Mouse (Mus musculus): ENCODE measurements around the gene Grtp1. TPM values are rescaled to one million over a fixed set of nuclear protein-coding genes. Genes with fewer than 3 reads are reported as not detected.

Grtp1 gene
- total RNA-seq (2021) = 1 to 10 TPM; 7.8 to 8.9 TPM

DNA sequence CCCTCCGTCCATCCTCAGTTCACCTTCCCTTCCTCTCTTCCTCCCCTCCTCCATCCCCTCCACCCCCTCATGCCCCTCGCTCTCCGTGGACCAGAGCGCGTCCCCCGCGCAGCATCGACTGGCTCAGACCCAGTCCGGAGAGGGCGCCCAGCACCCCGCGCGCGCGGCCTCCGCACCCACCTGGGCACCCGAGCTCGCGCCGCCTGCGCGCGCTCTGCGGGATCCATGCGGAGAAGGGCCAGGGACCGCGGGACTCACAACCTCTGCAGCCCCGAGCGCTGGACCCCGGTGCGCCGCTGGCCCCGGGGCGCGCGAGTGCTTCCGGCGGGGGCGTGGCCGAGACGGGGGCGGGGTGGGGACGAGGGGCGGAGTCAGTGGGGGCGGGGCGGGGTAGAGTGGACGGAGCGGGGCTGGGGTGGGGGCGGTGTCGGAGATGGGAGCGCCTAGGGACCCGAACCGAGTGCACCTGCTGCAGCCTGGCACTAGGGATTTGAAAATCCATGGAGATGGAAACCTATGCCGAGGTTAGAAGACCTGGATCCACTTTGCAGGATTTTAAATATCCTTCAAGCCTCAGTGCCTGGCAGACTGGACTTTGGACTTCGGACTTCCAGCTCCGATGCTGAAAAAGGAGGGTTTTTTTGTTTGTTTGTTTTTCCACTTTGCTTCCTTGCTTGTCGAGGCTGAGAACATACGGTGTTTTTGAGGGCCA is at the start of gene Grtp1:
Grtp1 (minus strand) TSS at position 320 of the 712 bp plus-strand sequence.
- intact Hi-C loops (cut with DNase I) = no loop called here
- peak; percentile 74 for DNase-seq

DNA sequence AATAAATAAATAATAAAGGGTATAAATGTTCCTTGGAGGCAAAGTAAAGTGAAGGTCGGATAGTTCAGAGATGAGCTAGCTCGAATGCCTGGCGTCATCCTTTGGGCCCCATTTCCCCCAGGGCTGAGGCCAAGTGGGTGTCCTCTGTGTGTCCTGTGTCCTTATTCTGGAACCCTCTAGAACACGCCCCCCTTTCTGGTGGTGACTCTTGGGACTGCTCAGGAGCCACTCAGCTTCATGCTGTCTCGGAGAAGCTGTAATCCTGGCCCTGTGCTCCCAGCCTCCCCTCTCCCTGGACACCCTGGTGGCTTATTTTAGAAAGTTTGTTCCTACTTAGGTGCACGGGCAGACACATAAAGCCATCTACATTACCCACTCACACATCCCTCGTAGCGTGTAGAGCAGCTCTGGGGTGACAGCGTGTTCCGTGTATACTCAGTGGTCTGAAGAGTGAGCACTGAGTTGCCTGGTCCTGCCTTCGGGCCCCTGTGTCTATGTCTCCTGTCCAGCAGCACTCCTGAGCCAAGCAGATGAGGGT is 44.0 kb upstream of the Grtp1 start:
- intact Hi-C loops (cut with DNase I) = no loop called here
- DNase-seq = no peak

DNA sequence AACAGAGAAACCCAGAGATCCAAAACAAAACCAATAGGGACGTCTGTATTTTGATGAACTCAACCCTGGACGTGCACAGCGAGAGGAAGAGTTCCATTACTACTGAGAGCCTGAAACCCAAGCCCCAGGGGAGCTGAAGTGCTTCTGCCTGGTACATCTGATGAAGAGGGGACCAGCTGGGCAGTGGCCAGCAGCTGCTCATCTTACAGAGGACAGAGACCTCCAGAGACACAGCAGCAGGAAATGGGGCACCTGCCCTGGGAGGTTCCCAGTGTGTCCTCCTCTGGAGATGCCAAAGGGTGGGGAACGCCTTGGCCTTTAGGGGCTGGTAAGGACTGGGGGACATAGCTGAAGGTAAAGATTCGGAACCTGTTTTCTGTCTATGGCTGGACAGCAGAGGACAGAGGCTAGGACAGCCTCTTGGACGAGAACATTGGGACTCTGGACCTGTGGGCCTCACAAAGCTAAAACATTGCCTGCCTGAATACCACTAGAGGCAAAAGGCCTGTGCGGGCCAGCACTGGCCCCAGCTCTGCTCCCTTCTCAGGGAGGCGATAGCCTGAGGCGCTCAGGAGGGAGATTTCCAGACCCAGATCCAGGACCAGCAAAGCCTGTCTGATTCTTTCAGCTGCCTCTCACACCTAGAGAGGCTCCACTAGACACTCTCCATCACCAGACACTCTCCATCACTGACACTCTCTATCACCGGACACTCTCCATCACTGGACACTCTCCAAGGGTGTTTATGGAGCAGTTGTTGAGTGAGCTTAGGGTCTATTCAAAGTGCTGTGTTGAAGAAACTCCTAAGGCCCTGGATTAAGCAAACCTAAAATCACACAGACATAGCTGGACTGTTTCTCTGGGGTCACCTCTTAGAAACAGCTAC is 42.8 kb upstream of the Grtp1 start:
- DNase-seq = no peak
- intact Hi-C loops (cut with DNase I) = no loop called here

DNA sequence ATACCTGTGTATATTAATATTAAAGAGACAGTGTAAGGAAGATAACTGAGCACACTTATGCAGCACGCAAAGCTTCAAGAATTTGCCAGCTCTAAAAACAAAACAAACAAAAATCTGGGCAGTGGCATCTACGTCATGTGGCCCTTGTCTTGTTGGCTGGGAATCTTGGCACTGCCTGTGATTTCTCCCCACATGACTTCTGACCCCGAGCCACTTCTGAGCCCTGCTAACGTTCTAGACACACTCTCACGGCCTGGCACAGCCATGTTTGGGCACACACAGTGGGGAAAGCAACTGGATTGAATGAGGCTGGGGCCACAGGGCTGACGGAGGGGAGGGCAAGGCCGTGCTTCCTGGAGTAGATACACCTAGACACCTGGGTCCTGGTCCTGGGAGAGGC is 40.3 kb upstream of the Grtp1 start:
- DNase-seq = no peak
- intact Hi-C loops (cut with DNase I) = no loop called here

DNA sequence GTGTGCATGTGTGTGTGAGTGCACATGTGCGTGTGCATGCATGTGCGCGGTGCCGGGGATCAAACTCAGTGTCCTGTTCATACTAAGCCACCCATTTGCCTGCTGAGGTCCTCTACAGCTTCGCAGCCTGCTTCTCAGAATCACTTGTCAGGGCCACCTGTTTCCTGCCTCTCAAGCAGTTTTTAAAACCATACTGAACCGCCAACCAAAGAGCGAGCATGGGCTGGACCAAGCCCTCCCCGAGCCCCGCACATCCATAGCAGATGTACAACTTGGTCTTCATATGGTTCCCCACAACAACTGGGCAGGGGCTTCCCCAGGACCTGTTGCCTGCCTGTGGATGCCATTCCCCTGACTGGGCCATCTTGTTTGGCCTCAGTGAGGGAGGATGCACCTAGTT is 39.6 kb upstream of the Grtp1 start:
- no peak for DNase-seq
- intact Hi-C loops (cut with DNase I) = no loop called here

DNA sequence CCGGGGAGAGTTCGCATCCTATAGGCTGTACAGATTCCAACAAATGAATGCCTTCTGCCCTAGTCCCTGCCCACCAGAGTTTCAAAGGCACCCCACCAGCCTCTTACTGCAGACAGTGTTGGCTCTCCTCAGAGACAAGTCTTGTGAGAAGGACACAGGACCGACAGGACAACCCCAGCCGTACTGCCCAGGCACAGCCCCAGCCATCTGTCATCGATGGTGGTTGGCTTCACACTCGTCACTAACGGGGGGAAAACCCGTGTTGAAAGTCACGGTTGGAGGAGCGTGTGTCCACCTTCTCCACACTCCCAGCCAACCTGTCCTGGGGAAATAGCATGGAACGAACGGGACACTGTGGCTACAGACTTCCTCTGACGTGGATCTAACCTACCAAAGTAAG is 34.4 kb upstream of the Grtp1 start:
- intact Hi-C loops (cut with DNase I) = no loop called here
- no peak for DNase-seq

DNA sequence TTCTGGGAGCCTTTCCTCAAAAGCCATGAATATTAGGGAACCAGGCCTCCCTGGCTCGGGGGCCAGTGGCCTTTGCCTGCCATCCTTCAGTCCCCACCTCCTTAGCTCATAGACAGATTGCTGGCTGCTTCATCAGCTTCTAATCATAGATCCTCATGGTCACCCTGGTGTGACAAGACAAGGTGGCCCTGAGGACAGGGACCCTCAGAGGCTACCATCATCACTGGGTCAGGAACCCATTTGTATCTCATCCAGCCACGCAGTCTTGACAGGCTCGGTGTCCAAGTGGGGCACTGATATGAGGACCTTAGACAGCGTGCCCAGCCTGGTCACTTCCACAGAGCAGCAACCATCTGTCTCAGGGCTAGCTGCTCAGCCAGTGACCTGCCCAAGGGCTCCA is 30.1 kb upstream of the Grtp1 start:
- no peak for DNase-seq
- intact Hi-C loops (cut with DNase I) = no loop called here

DNA sequence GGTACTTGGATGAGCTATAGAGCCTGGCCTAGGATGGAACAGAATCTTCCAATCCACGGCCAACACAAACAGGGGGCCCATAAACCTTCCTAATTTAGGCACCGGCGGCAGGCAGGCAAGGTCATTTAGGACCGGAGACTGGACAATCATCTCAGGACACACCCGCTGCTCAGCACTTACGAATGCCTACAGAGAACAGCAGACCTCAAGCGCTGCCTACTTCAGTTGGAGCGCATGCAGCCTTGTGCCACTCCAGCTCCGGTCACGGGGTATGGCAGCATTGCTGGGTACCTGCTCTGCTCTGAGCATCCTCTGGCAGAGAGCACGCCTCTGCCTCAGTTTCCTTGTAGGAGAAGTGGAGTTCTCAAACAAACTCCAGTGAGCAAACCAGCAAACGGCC is 29.4 kb upstream of the Grtp1 start:
- intact Hi-C loops (cut with DNase I) = no loop called here
- no peak for DNase-seq

DNA sequence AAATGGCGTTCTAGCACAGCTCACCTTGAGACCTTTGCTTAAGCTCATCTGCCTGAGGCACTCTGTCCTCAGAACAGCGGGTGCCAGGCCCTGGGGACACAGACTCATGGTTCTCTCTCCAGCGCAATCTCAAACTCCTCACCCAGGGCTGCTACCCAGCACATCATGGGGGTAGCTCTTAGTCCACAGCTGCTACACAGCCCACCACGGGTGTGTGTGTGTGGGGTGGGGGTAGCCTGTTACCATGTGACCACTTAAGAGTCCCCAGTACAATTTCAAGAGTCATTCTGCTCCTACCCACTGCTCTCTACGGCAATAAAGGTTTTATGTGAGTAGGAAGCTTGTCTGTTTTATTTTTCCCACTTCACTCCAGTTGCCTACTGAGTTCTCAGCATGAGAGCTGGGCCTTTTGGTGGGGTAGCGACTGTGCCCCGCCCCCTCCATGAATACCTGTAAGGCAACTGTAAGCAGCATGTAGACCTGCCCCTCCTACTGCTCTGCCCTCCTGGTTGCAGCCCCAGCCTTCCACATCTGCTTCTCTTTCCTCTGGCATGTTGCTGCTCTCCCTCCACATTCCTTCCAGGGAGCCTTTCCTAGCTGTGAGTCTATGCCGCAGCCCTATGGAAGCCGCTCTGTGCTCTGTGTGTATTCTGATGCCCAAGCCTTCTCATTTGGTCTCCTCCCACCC is 28.6 kb upstream of the Grtp1 start:
- intact Hi-C loops (cut with DNase I) = no loop called here
- no peak for DNase-seq

DNA sequence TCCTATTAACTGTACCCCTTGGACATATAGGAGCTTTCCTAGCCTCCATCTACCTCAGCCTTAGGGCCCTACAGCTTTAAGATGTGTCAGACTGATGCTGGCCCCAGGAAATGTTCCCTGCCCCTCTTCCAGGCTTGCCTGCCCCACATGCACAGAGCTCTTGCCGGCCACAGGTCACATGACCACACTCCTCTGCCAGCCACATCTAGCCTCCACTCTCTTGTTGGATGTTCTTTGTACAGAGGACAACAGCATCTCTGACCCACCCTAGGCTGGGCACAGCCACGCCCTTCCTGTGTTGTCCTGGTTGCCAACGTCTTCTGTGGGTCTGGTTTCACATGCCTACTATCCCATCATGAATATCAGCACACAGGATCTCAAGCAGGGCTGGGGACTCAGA is 26.8 kb upstream of the Grtp1 start:
- intact Hi-C loops (cut with DNase I) = no loop called here
- DNase-seq = no peak

DNA sequence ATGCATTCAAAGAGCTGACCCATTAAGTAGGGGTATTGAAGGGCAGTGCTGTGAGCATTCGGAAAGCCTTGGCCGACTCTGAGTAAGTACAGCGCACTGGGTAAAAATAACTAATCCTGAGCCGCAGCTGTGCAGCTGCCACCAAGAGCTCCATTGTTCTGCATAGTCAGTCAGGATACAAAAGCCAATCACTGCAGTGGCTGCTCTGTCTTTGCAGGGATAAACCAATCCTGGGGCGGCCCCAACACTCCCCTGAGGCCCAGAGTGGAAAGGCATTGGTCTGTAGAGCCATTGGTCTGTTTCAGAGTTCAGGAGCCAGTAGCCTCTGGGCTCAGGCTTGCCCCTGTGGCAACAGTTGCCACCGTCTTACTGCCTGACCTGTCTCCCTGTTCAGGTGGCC is 25.9 kb upstream of the Grtp1 start:
- no peak for DNase-seq
- intact Hi-C loops (cut with DNase I) = no loop called here

DNA sequence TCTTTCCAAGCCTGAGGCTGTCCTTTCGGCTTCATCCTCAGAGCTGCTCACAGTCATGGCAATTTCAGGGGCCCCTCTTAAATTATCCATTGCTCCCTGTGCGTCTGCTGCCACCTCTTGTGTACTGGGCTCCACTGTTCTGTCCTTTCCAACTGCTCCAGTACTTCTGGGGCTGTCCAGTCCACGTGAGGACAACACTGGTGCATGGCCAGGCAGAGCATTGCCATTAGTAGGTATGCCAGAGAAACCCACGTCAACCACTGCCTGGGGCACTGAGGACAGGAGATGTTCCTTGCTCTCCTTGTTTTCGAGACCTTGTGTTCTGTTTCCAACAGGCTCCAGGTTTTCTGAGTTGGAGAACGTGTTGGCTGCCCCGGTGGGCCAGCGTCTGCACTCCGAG is 24.0 kb upstream of the Grtp1 start:
- DNase-seq = no peak
- intact Hi-C loops (cut with DNase I) = no loop called here

DNA sequence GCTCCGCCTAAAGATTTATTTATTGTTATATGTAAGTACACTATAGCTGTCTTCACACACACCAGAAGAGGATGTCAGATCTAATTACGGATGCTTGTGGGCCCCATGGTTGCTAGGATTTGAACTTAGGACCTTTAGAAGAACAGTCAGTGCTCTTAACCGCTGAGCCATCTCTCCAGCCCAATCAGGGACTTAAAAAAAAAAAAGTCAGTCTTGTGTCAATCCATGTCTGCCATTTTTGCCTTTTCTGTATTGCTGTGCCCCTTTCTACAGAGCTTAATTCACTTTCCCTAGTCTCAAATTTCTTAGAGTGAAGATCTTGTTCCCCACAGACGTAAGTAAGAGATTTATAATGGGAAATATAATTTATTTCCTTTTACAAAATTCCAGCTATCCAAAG is 18.0 kb upstream of the Grtp1 start:
- intact Hi-C loops (cut with DNase I) = no loop called here
- DNase-seq = no peak

DNA sequence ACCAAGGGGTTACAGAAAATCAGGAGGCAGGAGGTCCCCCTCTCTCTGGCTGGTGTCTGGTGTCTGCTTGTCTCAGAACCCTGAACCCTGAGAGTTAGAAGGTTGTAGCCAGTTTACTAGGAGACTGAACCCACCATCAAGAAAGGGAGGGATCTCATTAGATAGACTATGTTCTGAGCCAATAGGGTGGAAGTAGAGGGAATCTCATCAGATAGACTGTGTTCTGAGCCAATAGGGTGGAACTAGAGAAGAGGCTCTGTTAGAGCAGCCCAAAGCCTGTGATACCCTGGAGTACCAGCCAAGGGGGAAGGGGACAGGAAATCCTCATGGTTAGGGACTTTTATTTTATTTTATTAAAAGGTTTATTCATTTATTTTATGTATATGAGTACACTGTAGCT is 17.6 kb upstream of the Grtp1 start:
- DNase-seq = no peak
- intact Hi-C loops (cut with DNase I) = no loop called here

DNA sequence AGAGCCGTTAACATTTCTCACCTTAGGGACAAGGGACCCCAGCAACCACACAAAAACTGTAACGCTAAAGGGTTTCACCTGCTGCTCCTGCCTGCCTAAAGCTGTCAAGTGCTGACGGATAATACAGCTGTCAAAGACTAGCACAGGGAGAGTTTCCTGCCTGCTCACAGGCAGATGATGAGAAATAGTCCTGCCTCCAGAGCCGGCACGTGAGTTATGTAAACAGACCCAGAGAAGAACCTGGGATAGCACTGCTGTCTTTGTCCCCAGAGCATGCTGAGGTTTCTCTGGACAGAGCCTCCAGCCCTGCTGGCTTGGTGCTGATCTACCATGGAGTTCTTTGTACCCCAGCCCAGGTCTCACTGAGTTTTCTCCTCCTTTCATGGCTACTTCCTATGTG is 16.7 kb upstream of the Grtp1 start:
- intact Hi-C loops (cut with DNase I) = no loop called here
- no peak for DNase-seq

DNA sequence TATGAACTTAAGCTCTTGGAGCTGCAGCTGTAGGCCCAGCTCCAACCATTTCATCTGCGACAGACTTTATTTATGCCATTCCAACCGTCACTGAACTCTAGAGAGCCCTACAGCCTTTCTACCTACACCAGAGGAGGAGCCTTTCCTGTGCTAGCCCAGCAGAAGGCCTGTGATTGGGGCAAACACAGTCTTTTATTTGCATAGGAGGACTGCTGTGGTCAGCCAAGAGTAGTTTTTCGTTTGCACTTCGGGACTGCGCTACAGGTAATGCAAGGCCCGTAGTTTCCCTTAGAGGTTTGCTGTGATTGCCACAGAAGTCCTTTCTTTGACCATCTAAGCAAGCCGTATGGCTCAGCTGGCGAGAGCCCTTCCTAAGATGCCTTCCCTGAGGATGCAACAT is 16.0 kb upstream of the Grtp1 start:
- intact Hi-C loops (cut with DNase I) = no loop called here
- DNase-seq = no peak

DNA sequence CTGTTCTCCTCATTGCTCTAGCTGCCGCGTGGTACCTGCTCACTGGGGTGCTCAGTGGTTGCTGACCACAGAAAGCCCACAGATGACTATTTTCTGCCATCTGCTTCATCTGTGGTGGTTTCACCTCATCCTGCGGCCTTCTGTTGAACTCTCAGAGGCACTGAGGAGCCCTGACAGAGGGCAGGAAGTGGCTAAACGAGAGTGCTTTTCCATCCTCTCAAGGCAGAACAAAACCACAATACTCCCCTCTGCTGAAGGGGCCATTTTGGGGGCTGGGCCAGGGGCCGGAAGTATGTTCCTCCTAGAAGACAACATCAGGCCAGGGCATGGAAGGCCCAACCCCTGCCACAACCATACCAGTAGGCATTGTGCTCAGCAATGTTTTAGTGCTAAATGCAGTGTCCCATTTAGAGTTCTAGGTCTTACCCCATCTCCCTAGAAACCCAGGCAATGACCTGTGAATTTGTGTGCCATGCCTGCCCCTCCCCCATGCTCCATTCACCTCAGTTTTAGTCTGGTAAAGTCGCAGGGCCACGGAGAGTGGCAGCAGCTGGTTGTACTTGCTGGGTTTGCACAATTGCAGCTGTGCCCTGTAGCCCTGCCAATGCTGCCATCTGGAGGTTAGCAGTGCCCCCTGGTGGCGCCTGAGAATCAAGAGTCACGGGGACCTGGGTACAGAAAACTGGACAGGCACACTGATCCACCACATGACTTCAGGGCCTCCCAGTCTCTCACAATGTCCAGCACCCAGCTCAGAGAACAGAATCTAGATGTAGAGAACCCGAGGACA is 13.3 kb upstream of the Grtp1 start:
- intact Hi-C loops (cut with DNase I) = no loop called here
- DNase-seq = peak; percentile 92

DNA sequence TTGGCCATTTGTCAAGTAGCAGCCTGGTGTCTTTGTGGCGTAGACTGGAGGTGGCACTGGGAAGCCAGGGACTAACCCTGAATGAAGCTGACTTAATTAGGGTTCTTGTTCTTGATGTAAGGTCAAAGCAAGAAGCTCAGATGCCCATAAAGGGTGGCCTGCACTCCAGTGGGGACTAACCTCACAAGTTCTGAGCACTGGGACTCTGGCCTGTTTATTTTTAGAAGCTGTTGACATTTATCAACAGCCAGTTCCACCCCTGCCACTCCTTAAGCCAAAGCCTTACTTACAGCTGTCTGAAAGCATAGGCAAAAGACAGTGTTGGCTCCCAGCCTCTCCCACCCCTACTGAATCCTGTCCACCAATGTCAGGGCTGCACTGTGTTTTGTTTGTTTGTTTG is 9.3 kb upstream of the Grtp1 start:
- intact Hi-C loops (cut with DNase I) = no loop called here
- DNase-seq = no peak

DNA sequence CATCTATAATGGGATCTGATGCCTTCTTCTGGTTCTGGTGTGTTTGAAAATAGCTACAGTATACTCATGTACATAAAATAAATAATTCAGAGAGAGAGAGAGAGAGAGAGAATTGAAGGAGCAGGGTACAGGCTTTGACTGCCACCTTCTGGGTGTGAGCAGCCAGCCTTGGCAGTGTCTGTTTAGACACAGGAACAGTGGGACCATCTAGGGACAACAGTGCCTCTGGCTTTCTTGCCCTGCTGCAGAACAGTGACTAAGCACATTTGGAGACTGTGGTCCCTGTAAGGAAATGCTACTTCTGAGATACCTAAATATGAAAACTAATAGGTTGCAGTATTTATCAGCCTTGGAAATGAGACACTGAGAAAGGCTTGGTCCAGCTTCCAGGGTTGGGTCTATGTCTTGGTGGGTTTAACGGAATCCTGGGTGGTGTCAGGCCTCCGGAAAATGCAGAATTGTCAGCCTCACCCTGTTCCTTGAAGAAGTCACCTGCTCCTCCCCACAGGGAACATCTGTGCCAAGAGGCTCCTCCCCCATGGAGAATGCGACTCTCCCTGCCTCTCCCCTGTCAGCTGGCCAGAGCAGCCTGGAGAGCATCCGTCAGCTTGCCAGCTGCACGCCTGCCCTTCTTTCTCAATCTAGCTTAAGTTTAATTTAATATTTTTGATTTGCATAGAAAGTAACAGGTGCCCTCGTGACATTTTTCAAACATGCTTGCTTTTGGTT is 8.4 kb upstream of the Grtp1 start:
- DNase-seq = no peak
- intact Hi-C loops (cut with DNase I) = no loop called here

DNA sequence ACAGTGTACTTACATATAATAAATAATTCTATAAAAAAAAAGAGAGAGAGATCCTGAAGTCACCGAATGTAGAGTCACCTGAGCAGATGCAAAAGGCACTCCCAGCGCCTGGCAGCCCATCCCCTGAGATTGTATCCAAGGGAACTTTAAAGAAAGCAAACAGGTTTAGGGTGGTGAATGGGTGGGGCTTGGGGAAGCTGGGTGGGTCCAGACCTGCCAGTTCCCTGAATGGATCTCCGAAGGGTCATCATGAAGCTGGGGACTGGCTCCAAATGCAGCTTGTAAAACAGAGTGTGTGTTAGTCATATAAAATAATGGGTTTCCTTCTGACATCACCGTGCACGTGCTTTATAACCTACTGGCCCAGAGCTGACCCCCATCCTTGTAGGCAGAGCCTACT is 5.9 kb upstream of the Grtp1 start:
- intact Hi-C loops (cut with DNase I) = no loop called here
- no peak for DNase-seq

Data from left cerebral cortex, postnatal 4 days (tissue).